ENCODE assay signal across 7 mouse cellular contexts in the genomic region with DNA sequence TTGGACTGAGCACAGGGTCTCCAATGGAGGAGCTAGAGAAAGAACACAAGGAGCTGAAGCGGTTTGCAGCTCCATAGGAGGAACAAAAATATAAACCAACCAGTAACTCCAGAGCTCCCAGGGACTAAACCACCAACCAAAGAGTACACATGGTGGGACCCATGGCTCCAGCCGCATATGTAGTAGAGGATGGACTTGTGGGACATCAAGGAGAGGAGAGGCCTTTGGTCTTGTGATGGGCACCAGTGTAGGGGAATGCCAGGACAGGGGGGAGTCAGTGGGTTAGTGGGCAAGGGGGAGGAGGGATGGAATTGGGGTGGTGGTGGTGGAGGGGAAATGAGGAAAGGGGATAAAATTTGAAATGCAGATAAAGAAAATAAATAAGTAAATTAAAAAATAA. TPM values are rescaled to one million over a fixed set of nuclear protein-coding genes. Genes with fewer than 3 reads are reported as not detected.
DNase-seq lines count a peak whose midpoint lies in the region; ATAC-seq lines count a peak whose summit lies in the region.
"Not testable (repeated sequence)": the region's sequence is repeated elsewhere in the genome, so short reads cannot be mapped to it uniquely, and the experiment has no call there.
"Had no signal": no experiment of that assay in that cellular context is flagged by ENCODE, and none has a peak within 500 bp of the region (broad histone marks: within the 10 kb centered on the region; RNA-seq: fewer than 3 reads in every experiment).

No protein-coding gene starts in this region.

- not testable (repeated sequence) for H3K36me3 ChIP-seq in forebrain, embryonic 11.5 days (ENCODE audit: control insufficient read depth, insufficient read depth, low read length); heart, embryonic 15.5 days; intestine, embryonic 14.5 days (ENCODE audit: control insufficient read depth, insufficient read depth, low read length); limb, embryonic 11.5 days (ENCODE audit: control insufficient read depth, insufficient read depth, low read length); lung, embryonic 15.5 days

- not testable (repeated sequence) for H3K9me3 ChIP-seq in forebrain, embryonic 11.5 days (ENCODE audit: control insufficient read depth, low read length); heart, embryonic 15.5 days (replicated peaks); intestine, embryonic 14.5 days (ENCODE audit: control insufficient read depth, low read length); limb, embryonic 11.5 days (ENCODE audit: control insufficient read depth, low read length); lung, embryonic 15.5 days

- peak; percentile 2 for DNase-seq in embryo, embryonic 10 days (ENCODE audit: low spot score)
- not testable (repeated sequence) for DNase-seq in forebrain, embryonic 11.5 days (ENCODE audit: low spot score); intestine, embryonic 14.5 days (ENCODE audit: low spot score); limb, embryonic 11.5 days (ENCODE audit: low spot score)

- ATAC-seq in forebrain, embryonic 11.5 days (replicated peaks; ENCODE audit: low FRiP score) = 0 out of 2 replicates have a peak, but pooled peaks have one; percentile 59
- ATAC-seq in heart, embryonic 15.5 days (replicated peaks; ENCODE audit: insufficient number of reproducible peaks, insufficient read depth, low FRiP score, low read depth) = 0 out of 2 replicates have a peak, but pooled peaks have one; percentile 35
- 0 out of 2 replicates have a peak, but pooled peaks have one; percentile 43 for ATAC-seq in intestine, embryonic 14.5 days (replicated peaks; ENCODE audit: low FRiP score, low TSS enrichment, low read depth)
- ATAC-seq in limb, embryonic 11.5 days (ENCODE audit: insufficient number of reproducible peaks, low FRiP score, low TSS enrichment, low read depth) = 0 out of 2 replicates have a peak, but pooled peaks have one; percentile 63
- peak; percentile 69 for ATAC-seq in lung, embryonic 15.5 days (ENCODE audit: borderline replicate concordance, extremely low read depth, low FRiP score, low TSS enrichment)

- WGBS in forebrain, embryonic 11.5 days = 91% methylated on average over 2 of the region's 2 CpGs
- WGBS in heart, embryonic 15.5 days = 75% methylated on average over 2 of the region's 2 CpGs
- 85% methylated on average over 2 of the region's 2 CpGs for WGBS in intestine, embryonic 14.5 days
- WGBS in limb, embryonic 11.5 days = 88% methylated on average over 2 of the region's 2 CpGs
- WGBS in lung, embryonic 15.5 days = 81% methylated on average over 2 of the region's 2 CpGs

- H3K9ac ChIP-seq in forebrain, embryonic 11.5 days (ENCODE audit: low read length); heart, embryonic 15.5 days; intestine, embryonic 14.5 days (ENCODE audit: low read length); limb, embryonic 11.5 days (ENCODE audit: low read length); lung, embryonic 15.5 days: not testable (repeated sequence)

- H3K4me2 ChIP-seq in forebrain, embryonic 11.5 days (ENCODE audit: low read depth, low read length, severe bottlenecking); heart, embryonic 15.5 days; intestine, embryonic 14.5 days (ENCODE audit: low read length); limb, embryonic 11.5 days (ENCODE audit: low read depth, severe bottlenecking); lung, embryonic 15.5 days: not testable (repeated sequence)

- not testable (repeated sequence) for H3K27me3 ChIP-seq in forebrain, embryonic 11.5 days (ENCODE audit: control insufficient read depth, insufficient read depth, low read length); heart, embryonic 15.5 days; intestine, embryonic 14.5 days (replicated peaks; ENCODE audit: control insufficient read depth, insufficient read depth, low read length); limb, embryonic 11.5 days (ENCODE audit: control insufficient read depth, insufficient read depth, low read length); lung, embryonic 15.5 days

- not testable (repeated sequence) for H3K27ac ChIP-seq in forebrain, embryonic 11.5 days (ENCODE audit: low read depth, low read length); heart, embryonic 15.5 days; intestine, embryonic 14.5 days (ENCODE audit: low read depth); limb, embryonic 11.5 days (replicated peaks; ENCODE audit: low read depth, low read length); lung, embryonic 15.5 days

- not testable (repeated sequence) for H3K4me1 ChIP-seq in forebrain, embryonic 11.5 days (replicated peaks; ENCODE audit: control insufficient read depth, insufficient read depth, low read length); heart, embryonic 15.5 days (replicated peaks); intestine, embryonic 14.5 days (replicated peaks; ENCODE audit: control insufficient read depth, insufficient read depth, low read length); limb, embryonic 11.5 days (ENCODE audit: control insufficient read depth, insufficient read depth, low read length); lung, embryonic 15.5 days

- H3K4me3 ChIP-seq in forebrain, embryonic 11.5 days (ENCODE audit: low read depth, low read length); heart, embryonic 15.5 days; intestine, embryonic 14.5 days (ENCODE audit: low read depth, low read length); limb, embryonic 11.5 days (ENCODE audit: low read depth, low read length); lung, embryonic 15.5 days: not testable (repeated sequence)

RNA-seq across cellular contexts. Expression of a gene that starts 35.1 kb away (rescaled TPM):
- 5.8 and 6.2 TPM in 2 replicates for polyA plus RNA-seq in forebrain, embryonic 11.5 days (2014; fragmentation: Nextera tagmentation; extraction: Ambion mirVana)
- polyA plus RNA-seq in heart, embryonic 15.5 days (2015; fragmentation: Nextera tagmentation; extraction: Ambion mirVana) = 3.7 and 5.7 TPM in 2 replicates
- polyA plus RNA-seq in intestine, embryonic 14.5 days (2014; fragmentation: Nextera tagmentation; extraction: Ambion mirVana) = 5.8 and 6.9 TPM in 2 replicates
- polyA plus RNA-seq in limb, embryonic 11.5 days (2014; fragmentation: Nextera tagmentation; extraction: Ambion mirVana) = 4.2 and 4.5 TPM in 2 replicates
- 6.5 and 6.8 TPM in 2 replicates for polyA plus RNA-seq in lung, embryonic 15.5 days (2015; fragmentation: Nextera tagmentation; extraction: Ambion mirVana)
- polyA plus RNA-seq: erythroblast, embryonic 14.5 days had no signal
